Mouse (Mus musculus) monocyte, adult 2 months (primary cell): Measurements from ENCODE around the gene Cacng5.

Experiments used
- DNase-seq, 2 experiments: peaks; one replicate each; pipeline ENCODE4 v3.0.0; 2022; ENCODE audit warnings: low spot score in 2 of 2, low read depth in 1 of 2

Cacng5 gene

DNA sequence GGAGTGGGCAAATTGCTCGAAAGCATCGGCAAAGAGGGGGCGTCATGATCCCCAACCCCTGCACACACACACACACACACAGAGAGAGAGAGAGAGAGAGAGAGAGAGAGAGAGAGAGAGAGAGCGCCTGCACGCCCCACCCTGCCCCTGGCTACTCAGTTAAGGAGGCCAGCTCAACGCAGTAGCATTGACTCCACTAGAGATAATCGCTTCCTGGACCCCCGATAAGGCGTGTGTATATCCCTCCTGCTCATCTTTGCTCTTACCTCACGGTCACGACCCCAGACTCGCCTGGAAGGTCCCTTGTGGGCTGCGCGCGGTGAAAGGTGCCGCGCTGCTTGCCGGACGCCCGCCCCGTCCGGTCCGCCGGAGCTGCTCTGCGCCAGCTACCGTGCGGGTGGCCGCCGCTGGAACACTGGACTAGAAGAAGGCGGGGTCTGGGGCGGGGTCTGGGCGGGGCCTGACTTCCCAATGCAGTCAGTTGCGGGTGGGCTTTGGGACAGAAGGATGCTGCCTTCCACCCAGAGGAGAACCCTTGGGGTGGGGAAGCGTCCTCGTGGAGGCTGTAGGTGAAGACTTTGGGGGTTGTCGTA lies at the start of gene Cacng5:
Gene Cacng5, minus strand, starts transcription at position 422 of the 593 bp plus-strand sequence.
- DNase-seq: no peak

DNA sequence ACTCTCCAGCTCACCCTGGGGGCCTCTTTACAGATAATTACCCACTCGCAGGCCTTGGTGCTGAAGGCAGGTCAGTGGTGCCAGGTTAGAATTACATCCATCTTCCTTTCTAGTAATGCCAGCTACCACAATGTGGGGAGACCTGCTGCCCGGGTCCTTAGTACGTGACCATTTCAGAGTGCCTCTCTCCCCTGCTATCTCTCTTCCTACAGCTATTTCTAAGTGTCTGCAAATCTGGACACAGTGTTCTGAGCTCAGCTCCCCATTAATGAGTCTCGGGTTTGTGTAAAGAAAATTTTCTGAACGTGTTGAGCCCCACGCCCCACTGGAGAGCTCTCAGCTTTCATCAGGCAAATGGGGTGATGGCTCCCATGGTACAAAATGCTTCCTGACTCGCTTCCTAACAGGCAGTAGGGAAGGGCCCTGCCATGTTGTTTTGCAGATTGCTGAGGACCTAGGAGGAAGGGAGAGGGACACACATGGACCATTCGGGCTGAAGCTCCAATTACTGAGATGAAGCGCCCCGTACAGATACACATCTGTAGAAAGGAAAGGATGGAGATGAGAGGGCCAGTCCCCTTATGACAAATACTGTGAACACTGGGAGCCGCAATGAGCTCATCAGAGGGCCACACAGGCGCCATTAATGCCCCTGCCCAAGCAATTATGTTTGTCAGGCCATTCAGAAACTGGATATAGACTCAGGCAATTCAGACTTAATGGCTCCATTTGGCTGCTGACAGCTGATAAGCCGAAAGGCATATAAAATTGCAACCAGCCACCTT lies 42.9 kb upstream of the Cacng5 start:
- DNase-seq: no peak

DNA sequence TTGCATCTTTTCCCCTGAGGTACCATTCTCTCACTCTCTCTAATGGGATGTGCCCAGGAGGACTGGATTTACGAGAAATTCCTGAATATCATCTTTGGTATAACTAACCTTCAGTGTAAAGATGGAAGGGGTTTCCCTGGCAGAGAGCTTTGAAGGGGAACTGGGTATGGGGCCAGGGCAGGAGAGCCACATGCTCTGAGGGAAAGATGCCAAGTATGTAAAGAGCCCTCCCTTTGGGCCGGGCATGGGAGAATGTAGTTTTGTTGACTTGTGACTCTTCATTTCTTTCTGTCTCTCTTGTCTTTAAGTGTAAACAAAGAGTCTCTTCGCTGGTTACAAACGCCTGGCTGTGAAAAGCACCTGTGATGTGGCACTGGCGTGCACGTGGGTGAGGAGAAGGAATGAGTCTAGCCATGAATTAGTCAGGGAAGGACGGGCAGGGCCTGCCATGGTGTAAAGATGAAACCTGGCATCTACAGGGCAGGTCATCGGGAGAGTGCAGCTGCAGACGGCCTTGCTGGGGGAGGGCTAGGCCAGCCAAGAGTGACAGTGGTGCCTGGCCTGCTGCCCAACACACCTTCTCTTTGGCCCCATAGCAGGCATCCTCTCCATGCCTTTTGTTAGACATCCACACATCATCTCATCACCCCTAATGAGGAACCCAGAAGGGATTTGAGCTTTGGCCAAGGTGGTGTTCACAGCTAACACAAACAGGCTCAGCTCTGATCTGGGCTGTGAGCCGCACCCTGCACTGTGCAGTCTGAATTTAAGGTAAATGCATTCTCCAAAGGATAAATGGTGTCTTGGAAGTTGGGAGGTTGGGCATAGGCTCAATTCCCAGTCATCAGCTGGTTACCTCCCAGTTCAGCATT lies 40.6 kb upstream of the Cacng5 start:
- no peak for DNase-seq

- DNase-seq: no peak
Measured at GRCm38 (mm10) chr11:107951431-107951830, 36.6 kb upstream of the Cacng5 start.

GRCm38 (mm10) chr11:107950658-107951057 lies 35.8 kb upstream of the Cacng5 start:
- no peak for DNase-seq

DNA sequence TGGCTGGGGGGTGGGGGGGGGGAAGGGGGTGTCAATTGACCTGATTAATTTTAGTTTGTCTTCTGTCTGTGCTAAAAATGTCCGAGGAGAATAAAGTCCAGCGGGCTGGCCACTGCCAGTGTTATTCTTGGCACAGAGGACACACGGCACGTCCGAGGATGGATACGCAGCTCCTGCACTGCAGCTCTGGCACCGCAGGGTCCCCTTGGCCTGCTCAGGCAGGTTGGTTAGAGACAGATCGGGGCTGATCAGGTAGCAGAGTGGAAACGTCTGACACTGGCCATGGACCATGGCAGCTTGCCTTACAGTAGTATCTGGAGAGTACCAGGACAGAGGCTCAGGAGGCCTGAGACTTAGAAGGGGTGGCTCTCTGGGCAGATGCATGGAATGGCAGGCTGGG lies 35.4 kb upstream of the Cacng5 start:
- no peak for DNase-seq

DNA sequence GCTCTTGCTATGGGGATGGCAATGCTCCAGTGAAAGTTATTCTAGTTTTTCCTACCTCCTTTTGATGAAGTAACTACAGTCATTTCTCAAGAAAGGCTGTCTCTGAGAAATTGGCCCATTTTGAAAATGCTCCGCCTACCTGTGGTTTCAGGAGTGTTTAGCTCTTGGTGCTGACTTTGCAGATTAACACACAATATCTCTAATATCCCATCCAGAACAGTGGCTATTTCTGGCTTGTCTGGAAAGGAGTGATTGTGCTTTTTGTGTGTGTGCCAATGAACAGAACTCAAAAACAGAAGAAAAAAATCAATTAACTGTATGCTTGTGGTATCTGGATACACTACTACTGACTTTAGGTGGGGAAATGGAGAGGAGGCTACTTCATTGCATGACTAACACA lies 33.1 kb upstream of the Cacng5 start:
- no peak for DNase-seq

DNA sequence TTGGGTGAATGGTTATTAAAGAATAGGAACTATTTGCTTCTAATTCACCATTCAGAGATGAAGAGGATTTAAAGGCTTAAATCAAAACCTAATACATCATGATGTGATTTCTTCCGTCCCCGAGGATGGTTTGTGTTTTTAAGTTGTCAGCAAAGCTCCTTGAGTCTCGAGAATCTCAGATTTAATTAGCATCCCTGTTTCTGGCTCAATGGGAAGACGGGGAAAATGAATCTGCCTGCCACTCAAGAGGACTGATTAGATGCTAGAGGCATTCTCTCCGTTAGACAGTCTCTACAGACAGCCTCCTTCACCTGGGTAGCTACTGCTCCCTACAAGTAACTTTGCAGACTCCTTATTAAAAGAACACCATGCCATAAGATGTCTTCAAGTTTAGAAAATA lies 32.0 kb upstream of the Cacng5 start:
- DNase-seq: no peak

DNA sequence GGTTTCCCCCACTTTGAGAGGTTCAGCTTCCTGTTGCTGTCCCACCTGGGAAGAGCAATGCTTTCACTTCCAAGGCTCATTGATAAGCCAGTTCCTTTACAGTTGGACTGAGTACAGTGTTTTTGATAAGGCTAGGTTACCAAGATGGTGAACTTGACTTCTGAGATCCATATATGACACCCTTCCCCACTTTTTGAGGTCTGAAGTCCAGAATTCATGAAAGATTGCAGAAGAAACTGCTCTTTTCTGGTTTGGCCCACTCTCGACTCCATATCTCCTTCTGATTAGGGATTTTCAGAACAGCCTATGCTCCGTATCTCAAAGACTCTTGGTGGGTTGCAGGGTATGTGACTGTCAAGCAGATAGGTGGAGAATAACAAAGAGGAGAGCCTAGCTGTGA lies 22.1 kb upstream of the Cacng5 start:
- no peak for DNase-seq

GRCm38 (mm10) chr11:107931721-107932120 lies 16.9 kb upstream of the Cacng5 start:
- no peak for DNase-seq

GRCm38 (mm10) chr11:107931288-107931687 lies 16.4 kb upstream of the Cacng5 start:
- no peak for DNase-seq

DNA sequence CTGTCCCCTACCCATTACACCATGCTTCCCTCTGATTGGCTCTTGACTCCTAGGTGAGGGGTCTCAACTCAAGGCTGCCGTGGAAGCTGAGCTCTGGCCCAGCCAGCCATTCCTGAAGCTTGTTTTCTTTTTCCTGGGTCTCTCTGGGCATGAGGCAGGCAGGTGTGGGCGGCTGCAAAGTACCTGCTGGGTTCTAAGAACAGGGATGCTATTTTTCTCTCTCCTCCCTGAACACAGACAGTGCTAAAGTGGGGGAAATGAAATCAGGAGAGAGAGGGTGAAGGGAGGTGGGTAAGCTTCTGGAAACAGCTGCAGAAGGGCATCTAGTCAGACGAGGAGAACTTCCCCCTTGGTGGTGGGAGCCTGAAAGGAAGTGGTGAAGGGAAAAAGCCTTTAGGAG lies 14.9 kb upstream of the Cacng5 start:
- no peak for DNase-seq

- DNase-seq: no peak
Measured at GRCm38 (mm10) chr11:107919852-107920508, 5.1 kb upstream of the Cacng5 start.

DNA sequence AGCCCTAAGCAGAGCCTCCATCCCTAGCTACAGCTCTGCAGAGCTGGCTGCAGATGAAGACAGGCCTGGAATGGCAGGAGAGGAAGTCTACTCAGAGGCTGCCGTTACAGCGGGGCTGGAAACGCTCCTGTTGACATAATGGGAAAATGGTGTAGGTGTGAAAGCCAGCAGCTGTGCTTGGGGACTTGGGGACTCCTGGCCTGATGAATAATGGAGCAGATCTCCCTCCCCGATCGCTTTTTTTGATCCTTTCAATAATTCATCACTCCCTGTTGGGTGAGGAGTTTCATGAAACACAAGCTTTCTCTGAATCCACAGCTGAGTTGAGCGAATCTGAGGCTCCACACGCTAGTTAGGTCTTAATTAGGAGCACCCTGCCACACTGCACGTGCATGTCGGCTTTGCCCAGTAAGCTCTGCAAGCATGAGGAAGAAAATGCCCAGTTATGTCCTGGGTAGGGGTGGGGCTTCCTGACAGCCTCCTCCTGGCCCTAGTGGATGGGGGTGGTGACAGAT lies 2.9 kb upstream of the Cacng5 start:
- DNase-seq: no peak

DNA sequence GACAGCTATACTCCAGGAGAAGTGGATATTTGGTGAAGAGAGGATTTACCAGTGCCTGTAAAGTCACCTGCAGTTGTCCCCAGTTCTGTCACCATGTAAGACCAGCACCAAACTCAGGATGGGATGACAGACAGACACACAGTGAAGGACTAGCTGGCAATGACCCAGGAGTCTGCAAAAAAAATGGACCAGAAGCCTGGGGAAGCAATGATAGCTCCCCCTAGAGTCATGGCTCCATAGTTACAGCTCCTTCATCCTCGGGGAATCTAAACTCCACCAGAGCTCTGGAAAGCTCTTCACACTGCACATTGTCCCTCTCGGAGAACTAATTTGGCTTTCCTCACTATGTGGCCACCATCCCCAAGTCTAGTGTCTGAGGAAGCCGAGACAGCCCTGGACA lies 1.5 kb downstream of the Cacng5 start:
- no peak for DNase-seq

DNA sequence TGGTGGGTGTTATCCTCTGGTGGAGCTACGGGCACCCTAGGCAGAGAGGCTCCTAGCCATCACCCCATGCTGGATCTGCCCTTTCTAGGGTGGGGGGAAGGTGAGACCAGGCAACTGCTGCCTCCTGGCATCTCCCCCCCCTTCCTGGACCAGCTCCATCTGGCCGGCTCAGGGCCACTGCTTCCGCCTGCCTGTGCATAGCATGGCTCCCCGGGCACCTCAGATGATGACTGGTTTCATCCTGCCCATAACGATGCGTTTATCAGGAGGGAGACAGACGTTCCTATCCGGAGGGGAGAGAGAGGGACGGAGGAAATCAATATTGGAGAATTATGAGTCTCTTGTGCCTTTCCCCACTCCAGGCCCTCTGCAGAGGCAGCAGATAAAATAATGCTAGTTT lies 9.5 kb downstream of the Cacng5 start:
- no peak for DNase-seq

- DNase-seq: no peak
Measured at GRCm38 (mm10) chr11:107903966-107904605, 10.8 kb downstream of the Cacng5 start.

GRCm38 (mm10) chr11:107900470-107900869 lies 14.4 kb downstream of the Cacng5 start:
- no peak for DNase-seq

GRCm38 (mm10) chr11:107898698-107899097 lies 16.2 kb downstream of the Cacng5 start:
- no peak for DNase-seq

DNA sequence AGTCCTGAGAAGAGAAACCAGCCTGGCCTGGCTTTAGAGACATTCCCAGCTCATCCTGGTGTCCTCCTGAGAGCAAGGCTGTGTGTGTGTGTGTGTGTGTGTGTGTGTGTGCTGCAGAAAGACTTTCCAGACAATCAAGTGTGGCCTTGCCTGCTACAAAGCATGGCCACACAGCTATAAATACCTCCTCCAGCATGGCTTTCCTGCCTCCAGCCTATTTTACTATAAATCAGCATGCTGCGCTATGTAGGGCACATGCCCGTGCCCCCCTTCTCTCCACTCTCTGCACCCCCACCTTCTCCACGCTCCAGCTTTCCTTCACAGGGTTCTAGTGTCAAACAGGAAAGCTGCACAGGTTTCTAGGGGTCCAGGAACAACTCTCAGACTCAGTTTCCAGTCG lies 19.2 kb downstream of the Cacng5 start:
- DNase-seq: no peak

DNA sequence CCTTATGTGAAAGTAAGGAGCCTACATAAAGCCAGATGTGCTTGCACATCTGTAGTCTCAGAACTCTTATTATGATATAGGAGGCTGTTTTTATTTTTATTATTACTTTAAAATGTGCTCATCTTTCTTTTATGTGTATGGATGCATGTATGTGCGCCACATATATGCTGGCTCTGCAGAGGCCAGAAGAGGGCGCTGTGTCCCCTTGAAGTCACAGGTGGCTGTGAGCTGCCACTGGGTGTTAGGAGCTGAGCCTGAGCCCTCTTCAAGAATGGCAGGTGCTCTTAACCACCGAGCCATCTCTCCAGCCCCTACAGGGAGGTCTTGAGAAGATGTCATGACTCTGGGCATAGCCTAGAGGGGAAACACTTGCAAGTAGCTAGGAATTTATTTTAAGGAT lies 23.5 kb downstream of the Cacng5 start:
- no peak for DNase-seq
